Mouse (Mus musculus) left cerebral cortex, adult 9 months (tissue): ENCODE measurements at regions not wholly inside any gene's neighbourhood (a gene's known extent, or its start where the extent isn't known, plus 50 kb on each side); places are given as distances from the start of the nearest gene placed in this dataset.

ENCODE experiments used
- DNase-seq, 2 experiments: peaks; one replicate each; pipeline ENCODE4 v3.0.0; 2022; ENCODE audit warnings: low spot score in 2 of 2

GRCm38 (mm10) chr5:149338016-149338696, 73.4 kb upstream of the Medag start:
- peak in 1 of 2 experiments; percentile 55 for DNase-seq

- no peak for DNase-seq
These were observed 72.9 kb upstream of the Medag start for GRCm38 (mm10) chr5:149338697-149339078.

GRCm38 (mm10) chr5:149340361-149340760, 71.2 kb upstream of the Medag start:
- no peak for DNase-seq

- no peak for DNase-seq
These were observed 70.1 kb upstream of the Medag start for GRCm38 (mm10) chr5:149341461-149341860.

GRCm38 (mm10) chr5:149343610-149344527, 67.7 kb upstream of the Medag start:
- DNase-seq: no peak

GRCm38 (mm10) chr5:149344528-149344855, 67.1 kb upstream of the Medag start:
- DNase-seq: no peak

- no peak for DNase-seq
These were observed 66.4 kb upstream of the Medag start for GRCm38 (mm10) chr5:149345161-149345560.

GRCm38 (mm10) chr5:149349685-149350084, 61.9 kb upstream of the Medag start:
- DNase-seq: no peak

GRCm38 (mm10) chr5:149353039-149353655, 58.4 kb upstream of the Medag start:
- no peak for DNase-seq

GRCm38 (mm10) chr5:149354448-149355115, 57.0 kb upstream of the Medag start:
- no peak for DNase-seq

GRCm38 (mm10) chr5:149355131-149355530, 56.4 kb upstream of the Medag start:
- no peak for DNase-seq

GRCm38 (mm10) chr5:149356970-149357369, 54.6 kb upstream of the Medag start:
- no peak for DNase-seq
